Mouse (Mus musculus) embryonic stem cell, embryonic (primary cell): Measurements from ENCODE around the gene Dcst1.

Experiments used
- CTCF ChIA-PET, 4 experiments: fragments of 300-600 bp in 2 of 4; fragments of 350-600 bp in 2 of 4; sonication (Branson Sonifier 250); formaldehyde crosslinking; loops; one replicate each; lab custom pipeline; 2022; ENCODE audit warnings: inconsistent platforms in 2 of 4; lab: Charles Lee
- POLR2A ChIA-PET, 4 experiments: fragments of 300-600 bp in 2 of 4; fragments of 350-600 bp in 2 of 4; sonication (Branson Sonifier 250); formaldehyde crosslinking; loops; one replicate each; lab custom pipeline; 2022; ENCODE audit warnings: antibody characterized with exemption in 4 of 4, inconsistent platforms in 1 of 4; lab: Charles Lee

The Dcst1 gene

DNA sequence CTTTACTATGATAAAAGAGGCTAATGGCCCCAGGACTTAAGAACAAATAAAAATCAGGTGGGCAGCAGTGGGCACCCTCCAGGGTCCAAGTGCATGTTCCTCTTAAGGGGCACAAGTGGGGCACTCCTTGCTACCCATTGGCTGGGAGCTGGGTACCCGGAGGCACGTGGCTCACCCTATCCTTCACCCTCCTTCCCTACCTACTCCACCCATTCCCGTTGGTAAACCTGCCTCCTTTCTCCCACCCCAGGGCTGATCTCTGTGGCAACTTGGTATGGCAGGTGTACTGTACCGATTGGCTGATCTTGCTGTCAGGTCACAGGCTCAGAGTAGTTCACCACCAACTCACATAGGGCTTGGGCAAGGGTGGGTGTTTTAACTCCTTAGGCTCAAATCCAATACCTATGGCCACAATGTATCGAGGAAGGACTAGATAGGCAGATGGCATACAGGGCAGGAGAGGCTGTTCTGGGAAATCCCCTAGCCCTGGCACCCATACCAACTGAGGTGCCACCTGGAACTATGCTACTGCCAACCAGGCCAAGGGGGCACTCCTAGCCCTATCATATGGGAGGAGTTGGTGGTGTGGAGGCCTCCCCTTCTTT is 18.7 kb upstream of the Dcst1 start:
- POLR2A ChIA-PET, result interaction anchor here (0.8 to 13.6 kb wide), 42 partner anchors 8 to 666 kb away, joined by 3 to 189 read pairs (median 5); partner anchors contain the start of genes Flad1 (in 3 of the 4), Cks1b (in 2 of the 4), Pmvk (in 2 of the 4) and Shc1 (in 2 of the 4)
- CTCF ChIA-PET, result interaction anchor here (0.6 to 6.4 kb wide), 11 partner anchors 9 to 730 kb away, joined by 3 to 148 read pairs (median 6); partner anchors contain the start of gene Zbtb7b (in 2 of the 4)

DNA sequence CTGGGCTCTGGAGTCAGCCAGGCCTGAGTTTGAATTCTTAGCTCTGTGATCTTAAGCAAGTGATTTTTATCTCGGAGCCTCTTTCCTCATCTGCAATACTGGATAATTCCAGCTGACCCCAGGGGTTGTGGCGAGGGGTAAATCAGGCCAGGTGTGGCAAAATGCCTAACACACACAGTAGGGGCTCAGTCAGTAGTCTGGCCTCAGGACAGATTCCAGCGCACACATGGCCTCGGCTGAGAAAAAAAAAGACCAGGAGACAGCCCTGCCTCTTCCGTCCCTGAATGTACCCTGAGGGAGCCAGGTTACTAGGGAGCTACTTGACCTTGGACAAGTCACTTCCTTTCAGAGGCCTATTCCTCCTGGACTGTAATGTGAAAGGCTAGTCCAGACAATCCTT is 17.9 kb upstream of the Dcst1 start:
- ChIA-PET POLR2A (interaction anchor here (0.7 to 13.6 kb wide), 58 partner anchors 8 to 667 kb away, joined by 3 to 189 read pairs (median 4); partner anchors contain the start of genes Flad1 (in 4 of the 4), Efna4 (in 3 of the 4), Cks1b (in 2 of the 4) and Pmvk (in 2 of the 4)), CTCF (interaction anchor here (0.5 to 6.4 kb wide), 16 partner anchors 10 to 1098 kb away, joined by 3 to 148 read pairs (median 4); partner anchors contain the start of gene Zbtb7b (in 2 of the 4))

DNA sequence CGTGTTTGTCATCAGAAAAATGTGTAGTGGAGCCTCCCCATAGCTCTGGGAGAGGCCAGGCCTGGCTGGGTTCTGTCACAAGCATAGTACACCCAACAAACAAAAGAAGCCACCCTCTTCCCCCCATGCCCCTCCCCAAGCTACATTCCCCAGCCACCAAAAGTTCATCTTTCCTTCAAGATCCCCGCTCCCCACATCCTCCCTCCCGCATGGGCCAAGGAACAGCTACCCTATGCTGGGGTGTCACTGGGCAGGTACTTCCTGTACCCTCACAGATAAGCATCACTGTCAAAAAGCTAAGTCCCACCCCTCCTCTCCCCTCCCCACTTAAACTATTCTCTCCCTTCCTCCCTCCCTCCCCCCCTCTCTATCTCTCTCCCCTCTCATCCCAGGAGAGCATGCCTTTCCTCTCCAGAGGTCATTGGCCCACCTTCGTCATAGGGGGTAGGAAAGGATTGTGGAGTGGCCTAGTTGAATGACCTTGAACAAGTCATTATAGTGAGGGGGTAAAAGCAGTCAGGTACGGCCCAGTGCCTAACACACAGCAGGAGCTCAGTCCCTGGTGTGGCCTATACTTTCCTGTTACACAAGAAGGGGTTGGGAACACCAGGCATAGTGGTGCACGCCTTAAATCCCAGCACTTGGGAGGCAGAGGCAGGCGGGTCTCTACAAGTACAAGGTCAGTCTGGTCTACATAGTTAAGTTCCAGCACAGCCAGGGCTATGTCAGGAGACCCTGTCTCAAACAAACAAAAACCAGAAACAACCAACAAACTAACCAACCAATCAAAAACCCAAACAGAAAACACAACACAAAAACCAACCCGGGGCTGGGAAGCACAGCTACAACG is 17.2 kb upstream of the Dcst1 start:
- ChIA-PET POLR2A (interaction anchor here (0.6 to 13.6 kb wide), 65 partner anchors 8 to 834 kb away, joined by 3 to 189 read pairs (median 4); partner anchors contain the start of genes Flad1 (in 4 of the 4), Efna4 (in 3 of the 4), Cks1b (in 2 of the 4) and Pmvk (in 2 of the 4)), CTCF (interaction anchor here (0.5 to 6.4 kb wide), 17 partner anchors 9 to 1097 kb away, joined by 3 to 148 read pairs (median 6); partner anchors contain the start of gene Zbtb7b (in 2 of the 4))

DNA sequence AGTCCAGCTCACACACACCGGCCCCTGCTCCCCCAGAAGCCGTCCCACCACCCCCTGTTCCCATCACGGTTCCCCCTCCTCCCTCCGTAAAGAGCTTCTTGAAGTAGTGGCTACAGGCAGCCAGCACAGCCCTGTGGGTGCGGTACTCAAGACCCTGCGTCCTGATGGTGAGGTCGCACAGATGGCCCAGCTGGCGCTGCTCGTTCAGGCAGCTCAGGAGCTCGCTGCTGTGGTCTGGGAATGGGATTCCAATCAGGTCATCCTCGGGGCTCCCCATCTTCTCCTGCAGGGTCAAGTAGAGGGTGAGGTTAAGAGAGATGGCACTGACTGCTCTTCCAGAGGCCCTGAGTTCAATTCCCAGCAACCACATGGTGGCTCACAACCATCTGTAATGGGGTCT is 16.2 kb upstream of the Dcst1 start:
- ChIA-PET POLR2A (interaction anchor here in 3 of 4 experiments (0.7 to 13.6 kb wide), 23 partner anchors 8 to 335 kb away, joined by 3 to 189 read pairs (median 7); partner anchors contain the start of genes Adam15 (in 2 of the 3), Cks1b (in 2 of the 3), Shc1 (in 2 of the 3) and Zbtb7b (in 2 of the 3)), CTCF (interaction anchor here in 3 of 4 experiments (0.6 to 6.4 kb wide), 9 partner anchors 12 to 685 kb away, joined by 3 to 148 read pairs (median 4); partner anchors contain the start of gene Zbtb7b (in 1 of the 3))

DNA sequence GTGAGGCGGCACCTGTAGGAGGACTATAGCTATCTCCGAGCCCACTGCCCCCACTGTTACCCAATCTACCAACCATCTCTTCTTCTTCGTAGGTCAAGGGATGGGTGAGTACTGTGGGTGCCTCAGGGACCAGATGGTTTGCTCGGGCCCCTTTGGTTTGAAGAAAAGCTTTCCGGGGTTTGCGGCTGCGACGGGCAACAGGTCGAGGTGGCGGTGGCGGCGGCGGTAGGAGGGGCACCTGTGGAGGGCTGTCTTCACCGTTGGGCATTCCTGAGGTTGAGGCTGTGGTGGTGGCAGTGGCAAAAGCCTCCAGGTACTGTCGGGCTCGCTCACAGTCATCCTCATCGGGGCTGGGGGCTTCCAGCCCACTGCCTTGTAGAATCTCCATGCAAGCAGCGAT is 15.7 kb upstream of the Dcst1 start:
- CTCF ChIA-PET, result interaction anchor here in 2 of 4 experiments (0.6 to 6.4 kb wide), 8 partner anchors 12 to 108 kb away, joined by 3 to 148 read pairs (median 4); partner anchors contain the start of gene Zbtb7b (in 1 of the 2)
- POLR2A ChIA-PET, result interaction anchor here in 3 of 4 experiments (0.6 to 13.6 kb wide), 22 partner anchors 8 to 335 kb away, joined by 3 to 189 read pairs (median 6); partner anchors contain the start of genes Adam15 (in 2 of the 3), Zbtb7b (in 2 of the 3), Cks1b (in 1 of the 3) and Efna3 (in 1 of the 3)

DNA sequence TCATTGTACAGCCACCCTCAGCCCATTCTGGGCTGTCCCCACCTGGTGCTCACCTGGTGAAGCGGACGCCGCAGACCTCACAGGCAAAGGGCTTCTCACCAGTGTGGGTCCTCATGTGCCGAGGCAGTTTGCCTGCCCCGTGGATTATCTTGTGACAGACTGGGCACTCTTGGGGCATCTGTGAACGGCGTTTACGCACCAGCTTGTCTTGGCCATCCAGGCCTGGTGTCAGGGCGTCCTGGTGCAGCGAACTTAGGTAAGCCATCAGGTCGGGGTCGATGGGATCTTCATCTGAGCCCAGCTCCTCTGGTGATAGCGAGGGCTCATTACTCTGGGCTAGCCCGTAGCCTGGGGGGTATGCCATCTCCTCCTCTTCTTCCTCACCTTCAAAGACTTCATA is 15.2 kb upstream of the Dcst1 start:
- POLR2A ChIA-PET, result interaction anchor here in 2 of 4 experiments (0.6 to 13.6 kb wide), 22 partner anchors 9 to 154 kb away, joined by 3 to 189 read pairs (median 6); partner anchors contain the start of genes Adam15 (in 2 of the 2), Cks1b (in 2 of the 2), Shc1 (in 2 of the 2) and Zbtb7b (in 2 of the 2)
- CTCF ChIA-PET, result interaction anchor here (0.6 to 6.4 kb wide), 10 partner anchors 11 to 101 kb away, joined by 3 to 148 read pairs (median 4); partner anchors contain the start of gene Zbtb7b (in 1 of the 4)

DNA sequence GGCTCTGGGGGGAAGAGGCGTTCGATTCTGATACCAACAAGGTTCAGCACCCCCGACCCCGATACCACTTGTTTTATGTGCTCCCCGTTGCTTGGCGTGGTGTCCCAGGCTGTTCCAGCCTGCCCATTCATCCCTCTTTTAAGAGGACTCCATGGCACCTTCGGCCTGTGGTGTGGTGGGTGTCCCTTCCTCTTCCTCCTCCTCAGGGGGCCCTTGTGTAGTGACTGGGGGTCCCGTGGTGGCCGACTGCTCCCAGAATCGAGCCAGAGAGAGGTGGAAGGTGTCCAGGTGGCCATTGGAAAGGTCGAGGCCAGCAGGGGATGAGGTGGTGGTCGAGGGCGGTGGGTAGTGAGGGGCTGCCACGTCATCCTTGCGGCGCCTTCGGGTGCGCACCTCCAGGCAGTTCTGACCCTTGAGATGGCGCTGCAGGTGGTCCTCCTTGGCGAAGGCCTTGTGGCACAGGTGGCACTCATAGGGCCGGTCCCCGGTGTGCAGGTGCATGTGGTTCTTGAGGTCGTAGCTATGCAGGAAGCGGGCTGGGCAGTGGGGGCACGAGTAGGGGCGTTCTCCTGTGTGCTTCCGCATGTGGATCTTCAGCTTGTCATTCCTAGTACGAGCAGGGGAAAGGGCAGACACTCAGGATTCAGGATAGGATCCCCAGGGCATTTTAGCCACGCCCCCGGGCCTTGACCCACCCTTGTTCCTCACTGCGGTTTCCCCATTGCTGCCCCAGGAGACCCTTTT is 14.5 kb upstream of the Dcst1 start:
- POLR2A ChIA-PET, result interaction anchor here in 3 of 4 experiments (0.7 to 13.6 kb wide), 24 partner anchors 9 to 153 kb away, joined by 3 to 189 read pairs (median 6); partner anchors contain the start of genes Cks1b (in 3 of the 3), Shc1 (in 3 of the 3), Adam15 (in 2 of the 3) and Zbtb7b (in 2 of the 3)

DNA sequence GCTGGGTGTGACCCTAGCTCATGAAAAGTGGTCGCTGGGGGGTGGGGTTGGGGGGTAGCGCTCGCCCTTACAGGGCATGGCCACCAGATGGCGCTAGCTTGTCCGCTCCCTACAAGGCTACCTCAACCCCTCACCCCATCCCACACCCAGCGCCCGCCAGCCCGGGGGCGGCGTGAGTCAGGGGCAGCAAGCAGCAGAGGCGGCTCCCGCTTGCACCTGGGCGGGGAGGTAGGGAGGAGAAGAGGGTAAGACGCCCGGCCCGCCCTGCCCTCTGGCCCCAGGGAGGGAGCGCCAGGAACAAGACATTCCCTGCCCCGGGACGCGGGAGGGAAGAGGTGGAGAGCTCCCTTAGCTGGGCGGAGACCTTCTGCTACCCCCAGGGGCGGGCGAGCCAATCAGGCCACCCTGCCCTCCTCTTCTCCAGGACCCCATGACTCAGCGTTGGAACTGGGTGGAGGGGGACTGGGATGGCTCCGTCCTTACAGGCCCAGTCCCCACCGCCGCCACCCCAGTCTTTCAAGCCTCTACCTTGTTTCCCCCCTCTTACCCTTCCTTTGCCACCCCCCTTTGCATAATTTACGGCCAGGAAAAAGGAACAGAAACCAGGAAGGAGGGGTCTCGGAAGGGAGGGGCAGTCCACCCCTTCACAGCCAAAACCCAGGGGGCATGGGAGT is 13.5 kb upstream of the Dcst1 start:
- POLR2A ChIA-PET, result interaction anchor here (0.6 to 13.6 kb wide), 57 partner anchors 8 to 1496 kb away, joined by 3 to 189 read pairs (median 4); partner anchors contain the start of genes Cks1b (in 3 of the 4), Shc1 (in 3 of the 4), Zbtb7b (in 3 of the 4) and Pbxip1 (in 2 of the 4)
- CTCF ChIA-PET, result interaction anchor here (0.5 to 6.4 kb wide), 149 partner anchors 8 to 1433 kb away, joined by 3 to 148 read pairs (median 5); partner anchors contain the start of genes Adam15 (in 3 of the 4), Dcst1 (in 2 of the 4), Krtcap2 (in 2 of the 4) and Pmvk (in 2 of the 4)

More for the DNA sequence above, 14.5 kb upstream of the Dcst1 start:
- CTCF ChIA-PET, result interaction anchor here (0.5 to 6.4 kb wide), 14 partner anchors 12 to 409 kb away, joined by 3 to 148 read pairs (median 5); partner anchors contain the start of genes Pmvk (in 1 of the 4), Thbs3 (in 1 of the 4) and Zbtb7b (in 1 of the 4)

DNA sequence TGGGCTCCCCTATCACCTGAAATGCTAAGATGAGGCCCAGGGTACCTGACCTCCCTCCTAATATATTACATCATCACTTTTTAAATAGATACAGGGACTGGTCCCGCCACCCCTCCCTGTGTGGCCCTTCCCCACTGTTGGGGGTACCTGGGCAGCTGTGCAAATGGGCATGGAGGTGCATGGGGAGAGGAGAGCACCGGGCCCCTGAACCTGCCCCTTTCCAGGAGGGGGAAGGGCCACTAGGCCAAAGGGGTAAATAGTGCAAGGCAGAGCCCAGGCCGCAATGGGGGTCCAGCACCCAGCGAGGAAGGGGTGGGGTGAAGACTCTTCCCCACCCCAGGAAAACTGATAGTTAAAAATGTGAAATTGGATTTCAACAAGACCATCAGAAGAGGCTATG is 12.8 kb upstream of the Dcst1 start:
- ChIA-PET CTCF (interaction anchor here (0.5 to 6.4 kb wide), 129 partner anchors 9 to 1432 kb away, joined by 3 to 148 read pairs (median 5); partner anchors contain the start of genes Adam15 (in 3 of the 4), Dcst1 (in 2 of the 4), Krtcap2 (in 2 of the 4) and Pmvk (in 2 of the 4)), POLR2A (interaction anchor here (0.6 to 13.6 kb wide), 50 partner anchors 9 to 1496 kb away, joined by 3 to 189 read pairs (median 4); partner anchors contain the start of genes Cks1b (in 3 of the 4), Shc1 (in 3 of the 4), Zbtb7b (in 3 of the 4) and Pbxip1 (in 2 of the 4))

DNA sequence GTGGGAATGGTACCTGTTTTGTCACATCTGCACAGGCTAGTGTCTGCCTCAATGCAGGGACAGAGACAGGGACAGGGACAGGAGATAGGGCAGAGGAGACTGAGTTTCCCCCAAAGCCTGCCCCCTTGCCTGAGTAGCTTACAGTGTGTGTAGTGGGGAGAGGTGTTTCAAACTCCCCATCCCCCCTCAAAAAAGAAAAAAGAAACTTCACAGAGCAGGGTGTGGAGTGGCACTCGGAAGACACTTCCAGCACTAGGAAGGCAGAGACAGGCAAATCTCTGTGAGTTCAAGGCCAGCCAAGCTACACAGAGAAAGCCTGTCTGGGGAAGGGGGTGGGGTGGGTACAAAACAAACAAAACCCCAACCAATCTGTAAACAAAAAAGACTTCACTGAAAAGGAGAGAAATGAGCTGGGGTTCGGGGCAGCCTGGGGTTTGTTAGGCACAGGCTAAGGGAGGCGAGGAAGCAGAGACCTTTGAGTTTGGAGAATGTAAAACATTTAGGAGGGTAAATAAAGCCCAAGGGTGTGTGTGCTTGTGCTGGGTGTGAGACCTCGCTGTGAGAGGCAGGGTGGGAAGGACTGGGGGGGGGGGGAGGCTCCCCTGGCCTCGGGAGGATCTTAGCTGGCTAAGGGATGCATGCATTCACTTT is 8.7 kb upstream of the Dcst1 start:
- ChIA-PET CTCF (interaction anchor here (0.5 to 1.7 kb wide), 12 partner anchors 9 to 224 kb away, joined by 3 to 20 read pairs (median 4); no protein-coding TSS in a partner anchor), POLR2A (interaction anchor here (0.6 to 2.7 kb wide), 34 partner anchors 8 to 148 kb away, joined by 3 to 12 read pairs (median 4); partner anchors contain the start of genes Pbxip1 (in 3 of the 4), Dcst1 (in 2 of the 4), Adam15 (in 1 of the 4) and Flad1 (in 1 of the 4))

DNA sequence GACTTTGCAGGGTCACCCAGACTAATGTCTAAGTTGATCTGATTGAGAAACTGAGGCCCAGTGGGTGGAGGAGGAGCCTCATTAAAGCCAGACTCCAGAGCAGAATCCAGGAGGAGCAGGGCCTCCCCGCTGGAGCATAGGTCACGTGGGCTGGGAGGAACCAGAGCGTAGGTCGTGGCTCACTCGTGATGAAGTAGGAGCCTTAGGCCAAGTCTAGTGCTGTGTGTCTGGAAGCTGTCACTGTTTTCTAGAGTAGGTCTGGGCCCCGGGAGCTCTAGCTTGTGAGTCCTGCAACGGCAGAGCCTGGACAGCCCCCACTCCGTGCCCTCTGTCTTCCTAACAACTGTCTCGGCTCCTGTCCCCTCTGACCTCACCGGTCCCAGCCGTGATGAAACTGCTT is 2.3 kb upstream of the Dcst1 start:
- CTCF ChIA-PET, result interaction anchor here in 2 of 4 experiments (0.8 to 1.8 kb wide), 3 partner anchors 11 to 114 kb away, joined by 3 to 7 read pairs (median 3); no protein-coding TSS in a partner anchor
- POLR2A ChIA-PET, result interaction anchor here in 3 of 4 experiments (0.5 to 3.0 kb wide), 12 partner anchors 11 to 791 kb away, joined by 3 to 19 read pairs (median 4); partner anchors contain the start of genes Adam15 (in 2 of the 3), Efna3 (in 1 of the 3) and Pbxip1 (in 1 of the 3)

DNA sequence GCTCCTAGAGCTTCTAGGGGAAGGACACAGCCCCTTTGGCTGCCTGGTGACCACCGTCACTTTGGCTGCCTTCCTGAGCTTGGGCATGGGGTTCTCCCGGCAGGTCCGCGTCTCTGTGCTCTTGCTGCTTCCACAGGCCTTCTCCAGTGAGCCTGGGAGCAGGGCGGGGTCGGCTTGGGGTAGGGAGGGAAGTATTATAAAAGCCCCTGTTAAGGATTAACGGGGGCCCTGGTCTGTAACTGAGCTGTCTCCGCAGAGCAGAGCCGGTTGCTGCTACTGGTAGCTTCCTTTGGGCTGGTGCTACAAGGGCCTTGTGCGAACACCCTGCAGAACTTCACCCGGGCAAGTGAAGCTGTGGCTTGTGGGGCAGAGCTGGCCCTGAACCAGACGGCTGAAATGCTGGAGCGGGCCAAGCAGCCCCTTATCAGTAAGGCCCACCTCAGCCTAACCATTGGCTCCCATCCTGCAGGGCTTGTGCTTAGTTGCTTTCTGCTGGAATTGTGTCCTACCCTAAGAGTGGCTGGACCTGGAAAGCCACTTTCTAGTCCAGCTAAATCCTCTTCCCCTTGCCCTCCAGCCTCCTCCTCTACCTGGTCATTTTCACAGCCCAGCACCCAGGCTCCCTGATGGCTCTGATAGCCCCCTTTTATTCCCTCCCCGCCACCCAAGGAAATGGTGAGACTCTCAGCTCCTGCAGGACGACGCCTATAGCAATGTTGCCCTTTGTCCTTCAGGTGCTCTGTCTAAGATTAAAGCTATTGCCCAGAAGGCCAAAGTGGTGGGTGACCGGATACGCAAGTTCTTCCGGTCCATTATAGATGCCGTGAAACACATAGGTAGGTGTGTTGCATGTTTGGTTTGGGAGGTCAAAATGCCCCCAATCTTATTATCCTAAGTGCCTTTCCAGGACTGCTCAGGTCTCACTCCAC is 697 bp upstream of the Dcst1 start:
- POLR2A ChIA-PET, result interaction anchor here (0.6 to 3.0 kb wide), 26 partner anchors 8 to 544 kb away, joined by 3 to 19 read pairs (median 4); partner anchors contain the start of genes Adam15 (in 3 of the 4), Cks1b (in 1 of the 4), Hcn3 (in 1 of the 4) and Pbxip1 (in 1 of the 4)
- CTCF ChIA-PET, result interaction anchor here (0.6 to 1.7 kb wide), 11 partner anchors 11 to 84 kb away, joined by 3 to 7 read pairs (median 3); partner anchors contain the start of gene Adam15 (in 2 of the 4)

DNA sequence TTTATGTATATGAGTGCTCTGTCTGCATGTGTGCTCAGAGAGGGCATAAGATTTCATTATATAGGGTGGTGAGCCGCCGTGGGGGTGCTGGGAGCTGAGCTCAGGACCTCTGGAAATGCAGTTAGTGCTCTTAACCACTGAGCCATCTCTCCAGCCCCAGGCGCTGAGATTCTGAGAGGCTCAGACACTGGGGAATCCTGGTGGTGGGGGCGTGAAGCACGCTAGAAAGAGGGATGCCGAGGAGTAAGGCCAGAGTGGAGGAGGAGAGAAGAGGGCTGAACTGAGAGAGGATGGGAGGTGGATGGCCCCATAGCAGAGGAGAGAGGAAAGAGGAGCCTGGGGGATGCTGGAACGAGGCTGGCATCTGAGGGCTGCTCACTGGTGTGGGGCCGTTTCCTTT is 422 bp downstream of the Dcst1 start:
- ChIA-PET CTCF (interaction anchor here (0.9 to 1.7 kb wide), 8 partner anchors 10 to 56 kb away, joined by 3 to 7 read pairs (median 4); no protein-coding TSS in a partner anchor), POLR2A (interaction anchor here in 3 of 4 experiments (1.0 to 2.6 kb wide), 9 partner anchors 9 to 72 kb away, joined by 4 to 12 read pairs (median 5); partner anchors contain the start of genes Adam15 (in 2 of the 3), Cks1b (in 1 of the 3), Pbxip1 (in 1 of the 3) and Shc1 (in 1 of the 3))
